Mouse (Mus musculus): ENCODE measurements at regions not wholly inside any gene's neighbourhood (a gene's known extent, or its start where the extent isn't known, plus 50 kb on each side); places are given as distances from the start of the nearest gene placed in this dataset.

DNA sequence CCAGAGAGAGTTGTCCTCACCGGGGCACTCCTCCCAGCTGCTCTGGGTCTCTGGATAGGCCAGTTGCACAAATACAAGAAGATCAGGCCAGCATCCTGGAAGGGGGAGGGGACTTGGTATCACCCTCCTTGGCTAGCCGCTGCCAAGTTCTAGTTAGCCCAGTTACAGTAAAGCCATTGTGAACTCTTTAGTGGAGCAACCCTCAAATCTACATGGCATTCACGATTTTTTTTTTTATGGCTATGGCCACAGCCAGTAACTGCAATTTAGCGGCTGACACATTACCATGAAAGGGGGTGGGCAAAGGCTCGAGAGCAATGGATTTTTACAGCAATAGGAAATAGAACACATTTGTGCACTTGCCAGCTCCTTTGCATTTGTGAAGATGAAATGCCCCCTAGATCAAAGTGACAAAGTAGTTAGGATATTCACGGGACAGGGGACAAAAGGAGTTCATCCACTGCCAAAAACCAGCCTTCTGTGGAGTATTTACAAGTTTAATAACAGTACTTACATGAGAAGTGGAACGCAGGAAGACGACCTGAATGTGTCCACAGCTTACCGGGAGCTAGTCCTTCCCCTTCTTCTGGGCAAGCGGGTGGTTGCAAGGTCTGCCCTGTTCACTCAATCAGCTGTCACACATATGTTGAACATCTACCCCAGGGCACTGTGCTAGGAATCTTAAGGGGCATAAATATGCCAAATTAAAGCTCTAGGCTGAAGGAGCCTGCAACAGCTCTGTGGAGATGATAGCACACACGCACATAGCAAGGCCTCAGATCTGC is 177.9 kb upstream of the Dio2 start:
- no peak for TF ChIP-seq POLR2A (IDR thresholded peaks at IDR 0.05; ENCODE audit: insufficient read depth, low read depth, low read length)
- no peak for TF ChIP-seq CTCF (IDR thresholded peaks at IDR 0.05)
- no peak for TF ChIP-seq EP300 (IDR thresholded peaks at IDR 0.05; ENCODE audit: insufficient read depth, low read depth, low read length)
